Mouse (Mus musculus) kidney, embryonic 16.5 days (tissue): ENCODE measurements around the gene Efcab5. TPM values are rescaled to one million over a fixed set of nuclear protein-coding genes. Genes with fewer than 3 reads are reported as not detected.
"Not testable (repeated sequence)": the region's sequence is repeated elsewhere in the genome, so short reads cannot be mapped to it uniquely, and the experiment has no call there.

Source experiments
- ATAC-seq: fragments of 200-750 bp; cut with Nextera tagmentation; 2 replicates; pipeline ENCODE4 v1.8.0; 2017; ENCODE audit warnings: moderate TSS enrichment; ENCODE audit not compliant: low FRiP score, low TSS enrichment
- H3K27ac ChIP-seq: fragments of 300-500 bp; sonication (generic); 2 replicates; pipeline ENCODE4 v1.5.1; 2014; ENCODE audit warnings: low read length
- H3K27me3 ChIP-seq: fragments of 300-500 bp; sonication (generic); 2 replicates; pipeline ENCODE4 v1.6.1; 2014; ENCODE audit warnings: low read length, control low read depth, mixed read lengths; ENCODE audit not compliant: insufficient read depth
- H3K36me3 ChIP-seq: fragments of 300-500 bp; sonication (generic); 2 replicates; pipeline ENCODE4 v1.6.1; 2014; ENCODE audit warnings: low read length, control low read depth, mixed read lengths; ENCODE audit not compliant: insufficient read depth
- H3K4me1 ChIP-seq: fragments of 300-500 bp; sonication (generic); 2 replicates; pipeline ENCODE4 v1.6.1; 2014; ENCODE audit warnings: low read length, control low read depth, mixed read lengths; ENCODE audit not compliant: insufficient read depth
- H3K4me2 ChIP-seq: fragments of 300-500 bp; sonication (generic); replicated peaks from 2 replicates; pipeline ENCODE4 v1.6.1; 2014; ENCODE audit warnings: low read depth, low read length
- H3K4me3 ChIP-seq: fragments of 300-500 bp; sonication (generic); 2 replicates; pipeline ENCODE4 v1.5.1; 2014; ENCODE audit warnings: mild to moderate bottlenecking, low read length
- H3K9ac ChIP-seq: fragments of 300-500 bp; sonication (generic); replicated peaks from 2 replicates; pipeline ENCODE4 v1.6.1; 2014; ENCODE audit warnings: low read length
- H3K9me3 ChIP-seq: fragments of 300-500 bp; sonication (generic); 2 replicates; pipeline ENCODE4 v1.6.1; 2016; ENCODE audit warnings: low read length, control low read depth
- WGBS: fragments of 180-500 bp; shearing (Covaris S2); extraction: QIAGEN DNeasy Blood & Tissue Kit; methylation state at CpG from one replicate; pipeline ENCODE4 v1.1.7; 2014; 5-methylcytosine and 5-hydroxymethylcytosine counted together
- polyA plus RNA-seq: library from polyadenylated mRNA; unstranded; fragments of >200 nt; fragmentation: Nextera tagmentation; extraction: Ambion mirVana; gene quantifications from 2 replicates; pipeline ENCODE4 v1.2.1, GENCODE M21; 2015

The Efcab5 gene
- polyA plus RNA-seq, 1 experiment from 2014 or later = 0.09 TPM

GRCm38 (mm10) chr11:77181528-77181927 is 7.2 kb downstream of the Efcab5 start:
- Histone ChIP-seq H3K4me1 (no peaks in the 10 kb centered on the region), H3K27me3 (no peaks in the 10 kb centered on the region), H3K9ac (no peak overlapping the region), H3K9me3 (no peaks in the 10 kb centered on the region), H3K27ac (no peak overlapping the region), H3K36me3 (no peaks in the 10 kb centered on the region), H3K4me2 (no peak overlapping the region), H3K4me3 (no peak overlapping the region)
- ATAC-seq = no peak
- 43% methylated on average over 5 of the region's 5 CpGs for WGBS

GRCm38 (mm10) chr11:77180886-77181285 is 7.9 kb downstream of the Efcab5 start:
- ATAC-seq = no peak
- WGBS = 62% methylated on average over 4 of the region's 4 CpGs
- no peak overlapping the region for H3K27ac ChIP-seq

GRCm38 (mm10) chr11:77179771-77180170 is 9.0 kb downstream of the Efcab5 start:
- H3K4me3 ChIP-seq = no peak overlapping the region
- no peaks in the 10 kb centered on the region for H3K4me1 ChIP-seq
- H3K36me3 ChIP-seq = no peaks in the 10 kb centered on the region
- no peaks in the 10 kb centered on the region for H3K27me3 ChIP-seq
- no peaks in the 10 kb centered on the region for H3K9me3 ChIP-seq
- H3K4me2 ChIP-seq = no peak overlapping the region
- WGBS = 84% methylated on average over 3 of the region's 3 CpGs
- no peak for ATAC-seq
- no peak overlapping the region for H3K27ac ChIP-seq
- H3K9ac ChIP-seq = no peak overlapping the region

More at GRCm38 (mm10) chr11:77180886-77181285, 7.9 kb downstream of the Efcab5 start:
- Histone ChIP-seq H3K27me3 (no peaks in the 10 kb centered on the region), H3K4me3 (no peak overlapping the region), H3K9ac (no peak overlapping the region), H3K4me2 (no peak overlapping the region), H3K36me3 (no peaks in the 10 kb centered on the region), H3K4me1 (no peaks in the 10 kb centered on the region), H3K9me3 (no peaks in the 10 kb centered on the region)

GRCm38 (mm10) chr11:77174531-77174930 is 14.2 kb downstream of the Efcab5 start:
- no peak overlapping the region for H3K4me2 ChIP-seq
- no peaks in the 10 kb centered on the region for H3K9me3 ChIP-seq
- no peak overlapping the region for H3K9ac ChIP-seq
- 75% methylated on average over 7 of the region's 7 CpGs for WGBS
- H3K27ac ChIP-seq = no peak overlapping the region
- no peaks in the 10 kb centered on the region for H3K36me3 ChIP-seq
- ATAC-seq = no peak
- no peaks in the 10 kb centered on the region for H3K4me1 ChIP-seq
- no peak overlapping the region for H3K4me3 ChIP-seq
- no peaks in the 10 kb centered on the region for H3K27me3 ChIP-seq

GRCm38 (mm10) chr11:77173731-77174130 is 15.0 kb downstream of the Efcab5 start:
- H3K36me3 ChIP-seq = no peaks in the 10 kb centered on the region
- WGBS = 74% methylated on average over 4 of the region's 4 CpGs

GRCm38 (mm10) chr11:77160744-77161143 is 28.0 kb downstream of the Efcab5 start:
- no peak overlapping the region for H3K4me2 ChIP-seq
- H3K4me1 ChIP-seq = no peaks in the 10 kb centered on the region
- H3K36me3 ChIP-seq = no peaks in the 10 kb centered on the region
- WGBS = 89% methylated on average over 1 of the region's 1 CpGs
- no peak overlapping the region for H3K4me3 ChIP-seq
- H3K9me3 ChIP-seq = no peaks in the 10 kb centered on the region
- ATAC-seq = no peak
- no peak overlapping the region for H3K9ac ChIP-seq
- H3K27ac ChIP-seq = no peak overlapping the region
- no peaks in the 10 kb centered on the region for H3K27me3 ChIP-seq

More at GRCm38 (mm10) chr11:77173731-77174130, 15.0 kb downstream of the Efcab5 start:
- Histone ChIP-seq H3K4me2 (no peak overlapping the region), H3K27me3 (no peaks in the 10 kb centered on the region), H3K9me3 (no peaks in the 10 kb centered on the region), H3K4me3 (no peak overlapping the region), H3K9ac (no peak overlapping the region), H3K4me1 (no peaks in the 10 kb centered on the region), H3K27ac (no peak overlapping the region)
- ATAC-seq = no peak

GRCm38 (mm10) chr11:77160341-77160740 is 28.4 kb downstream of the Efcab5 start:
- WGBS = 81% methylated on average over 9 of the region's 9 CpGs
- Histone ChIP-seq H3K27me3 (no peaks in the 10 kb centered on the region), H3K9me3 (no peaks in the 10 kb centered on the region), H3K4me3 (no peak overlapping the region), H3K27ac (no peak overlapping the region), H3K4me2 (no peak overlapping the region), H3K36me3 (no peaks in the 10 kb centered on the region), H3K4me1 (no peaks in the 10 kb centered on the region), H3K9ac (no peak overlapping the region)
- no peak for ATAC-seq

GRCm38 (mm10) chr11:77154214-77154613 is 34.6 kb downstream of the Efcab5 start:
- no peaks in the 10 kb centered on the region for H3K9me3 ChIP-seq
- ATAC-seq = no peak
- H3K27ac ChIP-seq = no peak overlapping the region
- H3K4me2 ChIP-seq = no peak overlapping the region
- 75% methylated on average over 5 of the region's 5 CpGs for WGBS
- no peaks in the 10 kb centered on the region for H3K36me3 ChIP-seq
- no peak overlapping the region for H3K9ac ChIP-seq
- no peaks in the 10 kb centered on the region for H3K27me3 ChIP-seq
- H3K4me1 ChIP-seq = no peaks in the 10 kb centered on the region
- no peak overlapping the region for H3K4me3 ChIP-seq

- Histone ChIP-seq H3K27ac (no peak overlapping the region), H3K4me3 (no peak overlapping the region), H3K9ac (no peak overlapping the region), H3K27me3 (no peaks in the 10 kb centered on the region), H3K9me3 (peaks cover 6% of the 10 kb centered on the region), H3K4me2 (no peak overlapping the region), H3K36me3 (no peaks in the 10 kb centered on the region), H3K4me1 (no peaks in the 10 kb centered on the region; the same call in 1 of the 2 replicates)
- 88% methylated on average over 6 of the region's 6 CpGs for WGBS
- no peak for ATAC-seq
Observed at GRCm38 (mm10) chr11:77150806-77151205, 38.0 kb downstream of the Efcab5 start.

GRCm38 (mm10) chr11:77149783-77150630 is 38.8 kb downstream of the Efcab5 start:
- H3K9ac ChIP-seq, H3K4me1 ChIP-seq, H3K27me3 ChIP-seq, H3K27ac ChIP-seq, H3K4me3 ChIP-seq, ATAC-seq, H3K9me3 ChIP-seq, H3K36me3 ChIP-seq, H3K4me2 ChIP-seq: not testable (repeated sequence)
- WGBS = 46% methylated on average over 20 of the region's 22 CpGs
